Mouse (Mus musculus) hindbrain, embryonic 14.5 days (tissue): ENCODE measurements at regions not wholly inside any gene's neighbourhood (a gene's known extent, or its start where the extent isn't known, plus 50 kb on each side); places are given as distances from the start of the nearest gene placed in this dataset.

Experiments
- ATAC-seq: fragments of 200-750 bp; cut with Nextera tagmentation; 2 replicates; pipeline ENCODE4 v1.8.0; 2017; ENCODE audit warnings: moderate number of reproducible peaks, mild to moderate bottlenecking, moderate TSS enrichment, moderate library complexity; ENCODE audit not compliant: low FRiP score
- DNase-seq: peaks from one replicate; pipeline ENCODE4 v3.0.0-alpha.2; 2015; ENCODE audit warnings: low spot score
- H3K27ac ChIP-seq: fragments of 300-500 bp; sonication (generic); 2 replicates; pipeline ENCODE4 v1.5.1; 2014; ENCODE audit warnings: mild to moderate bottlenecking, moderate library complexity
- H3K27me3 ChIP-seq: fragments of 300-500 bp; sonication (generic); 2 replicates; pipeline ENCODE4 v1.6.1; 2014; ENCODE audit warnings: mild to moderate bottlenecking, low read length, mixed read lengths; ENCODE audit not compliant: control insufficient read depth, insufficient read depth
- H3K36me3 ChIP-seq: fragments of 300-500 bp; sonication (generic); replicated peaks from 2 replicates; pipeline ENCODE4 v1.6.1; 2014; ENCODE audit not compliant: control insufficient read depth, insufficient read depth
- H3K4me1 ChIP-seq: fragments of 300-500 bp; sonication (generic); replicated peaks from 2 replicates; pipeline ENCODE4 v1.6.1; 2014; ENCODE audit warnings: antibody characterized with exemption, low read length, mixed read lengths; ENCODE audit not compliant: control insufficient read depth, insufficient read depth
- H3K4me2 ChIP-seq: fragments of 300-500 bp; sonication (generic); replicated peaks from 2 replicates; pipeline ENCODE4 v1.6.1; 2014; ENCODE audit warnings: mild to moderate bottlenecking, moderate library complexity
- H3K4me3 ChIP-seq: fragments of 300-500 bp; sonication (generic); replicated peaks from 2 replicates; pipeline ENCODE4 v1.5.1; 2014; ENCODE audit warnings: mild to moderate bottlenecking, low read length
- H3K9ac ChIP-seq: fragments of 300-500 bp; sonication (generic); 2 replicates; pipeline ENCODE4 v1.6.1; 2014
- H3K9me3 ChIP-seq: fragments of 300-500 bp; sonication (generic); 2 replicates; pipeline ENCODE4 v1.6.1; 2016; ENCODE audit warnings: low read length; ENCODE audit not compliant: control insufficient read depth
- WGBS: fragments of 180-500 bp; shearing (Covaris S2); extraction: QIAGEN DNeasy Blood & Tissue Kit; methylation state at CpG from one replicate; pipeline ENCODE4 v1.1.7; 2014; 5-methylcytosine and 5-hydroxymethylcytosine counted together

DNA sequence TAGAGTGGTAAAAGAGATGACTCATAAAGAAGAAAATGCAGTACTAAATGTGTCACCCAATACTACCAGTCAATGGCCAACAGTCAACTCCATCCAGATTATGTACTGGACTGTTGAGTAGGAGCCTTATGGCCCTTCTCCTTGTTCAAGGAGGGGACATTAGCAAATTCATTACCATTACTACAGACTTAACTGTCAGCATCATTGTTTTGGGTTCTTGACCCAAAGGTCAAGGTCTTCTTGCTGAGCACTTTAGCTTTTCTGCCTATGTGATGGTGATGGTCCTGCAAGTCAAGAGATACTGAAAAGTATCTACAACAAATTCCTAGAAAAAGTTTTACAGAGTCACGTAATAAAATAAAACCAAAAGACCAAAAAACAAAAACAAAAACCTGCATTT is 1251.4 kb downstream of the Gm37988 start:
- no peaks in the 10 kb centered on the region for H3K36me3 ChIP-seq

GRCm38 (mm10) chr1:6076543-6076942 is 1268.9 kb downstream of the Gm37988 start:
- 52% methylated on average over 4 of the region's 4 CpGs for WGBS
- Histone ChIP-seq H3K9me3 (no peaks in the 10 kb centered on the region), H3K4me1 (no peaks in the 10 kb centered on the region), H3K4me3 (no peak overlapping the region), H3K36me3 (no peaks in the 10 kb centered on the region), H3K9ac (no peak overlapping the region), H3K4me2 (no peak overlapping the region), H3K27me3 (no peaks in the 10 kb centered on the region), H3K27ac (no peak overlapping the region)
- DNase-seq (no peak), ATAC-seq (no peak)

More for the DNA sequence above, 1251.4 kb downstream of the Gm37988 start:
- Histone ChIP-seq H3K4me1 (no peaks in the 10 kb centered on the region), H3K4me3 (no peak overlapping the region), H3K27ac (no peak overlapping the region), H3K9ac (no peak overlapping the region), H3K27me3 (no peaks in the 10 kb centered on the region), H3K9me3 (no peaks in the 10 kb centered on the region), H3K4me2 (no peak overlapping the region)
- DNase-seq (no peak), ATAC-seq (no peak)
- WGBS = 93% methylated on average over 1 of the region's 1 CpGs

GRCm38 (mm10) chr1:6081876-6082275 is 1274.2 kb downstream of the Gm37988 start:
- ATAC-seq (no peak), DNase-seq (no peak)
- Histone ChIP-seq H3K36me3 (no peaks in the 10 kb centered on the region), H3K4me2 (no peak overlapping the region), H3K9me3 (no peaks in the 10 kb centered on the region), H3K4me1 (no peaks in the 10 kb centered on the region), H3K4me3 (no peak overlapping the region), H3K27me3 (no peaks in the 10 kb centered on the region), H3K27ac (no peak overlapping the region), H3K9ac (no peak overlapping the region)
- 87% methylated on average over 2 of the region's 2 CpGs for WGBS

- Histone ChIP-seq H3K27me3 (no peaks in the 10 kb centered on the region), H3K9ac (no peak overlapping the region), H3K36me3 (no peaks in the 10 kb centered on the region), H3K9me3 (no peaks in the 10 kb centered on the region), H3K4me1 (no peaks in the 10 kb centered on the region), H3K4me2 (no peak overlapping the region), H3K27ac (no peak overlapping the region), H3K4me3 (no peak overlapping the region)
- WGBS = 87% methylated on average over 3 of the region's 3 CpGs
- no peak for ATAC-seq
- no peak for DNase-seq
Measured at GRCm38 (mm10) chr1:6094162-6094934, 1286.7 kb downstream of the Gm37988 start.

- Histone ChIP-seq H3K9me3 (no peaks in the 10 kb centered on the region), H3K36me3 (no peaks in the 10 kb centered on the region), H3K4me3 (no peak overlapping the region), H3K9ac (no peak overlapping the region), H3K27me3 (no peaks in the 10 kb centered on the region), H3K4me1 (no peaks in the 10 kb centered on the region), H3K4me2 (no peak overlapping the region), H3K27ac (no peak overlapping the region)
- DNase-seq (no peak), ATAC-seq (no peak)
- WGBS = 43% methylated on average over 1 of the region's 1 CpGs
Measured at GRCm38 (mm10) chr1:6117557-6117956, 1309.9 kb downstream of the Gm37988 start.

DNA sequence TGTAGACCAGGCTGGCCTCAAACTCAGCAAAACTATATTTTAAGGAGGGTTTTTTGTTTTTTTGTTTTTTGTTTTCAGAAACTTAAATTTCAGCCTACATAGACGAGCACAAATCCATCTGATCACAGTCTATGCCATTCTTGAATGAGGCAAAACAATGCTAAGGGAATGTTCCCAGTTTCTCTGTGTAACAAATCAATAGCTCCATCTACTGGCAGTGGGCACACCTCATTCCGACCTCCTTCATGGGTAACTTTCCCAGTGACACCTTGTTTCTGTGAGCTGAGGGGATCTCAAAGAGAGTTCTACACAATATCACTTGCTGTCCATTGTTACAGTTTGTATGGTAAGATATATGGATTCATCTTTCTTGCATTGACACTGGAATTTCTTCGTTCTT is 1327.4 kb downstream of the Gm37988 start:
- Histone ChIP-seq H3K36me3 (no peaks in the 10 kb centered on the region), H3K9me3 (no peaks in the 10 kb centered on the region), H3K4me3 (no peak overlapping the region), H3K9ac (no peak overlapping the region), H3K27me3 (no peaks in the 10 kb centered on the region), H3K4me2 (no peak overlapping the region), H3K27ac (no peak overlapping the region), H3K4me1 (no peaks in the 10 kb centered on the region)
- DNase-seq (peak; percentile 66), ATAC-seq (no peak)
- 18% methylated on average over 3 of the region's 3 CpGs for WGBS

DNA sequence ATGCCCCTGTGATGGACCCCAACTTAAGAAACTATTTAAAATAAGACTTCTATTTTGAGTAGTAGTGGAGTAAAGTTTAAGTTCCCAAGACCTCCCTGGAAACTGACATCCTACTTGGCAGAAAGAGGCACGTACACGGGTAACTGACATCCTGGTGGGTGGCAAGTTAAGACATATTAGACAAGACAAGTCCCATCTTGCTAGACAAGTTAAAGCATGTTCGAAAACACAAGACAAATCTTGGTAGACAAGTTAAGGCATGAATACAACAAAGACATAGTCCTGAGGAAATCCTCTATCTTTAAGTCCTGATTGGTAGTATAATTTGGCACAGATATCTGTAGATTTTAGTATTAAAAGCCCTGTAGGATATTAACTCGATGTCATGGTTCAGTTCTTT is 1332.6 kb downstream of the Gm37988 start:
- DNase-seq (no peak), ATAC-seq (no peak)
- H3K4me2 ChIP-seq = no peak overlapping the region
- H3K9me3 ChIP-seq = no peaks in the 10 kb centered on the region
- no peaks in the 10 kb centered on the region for H3K4me1 ChIP-seq
- no peak overlapping the region for H3K4me3 ChIP-seq
- no peaks in the 10 kb centered on the region for H3K36me3 ChIP-seq
- H3K27me3 ChIP-seq = no peaks in the 10 kb centered on the region
- no peak overlapping the region for H3K27ac ChIP-seq
- H3K9ac ChIP-seq = no peak overlapping the region
- WGBS = 86% methylated on average over 4 of the region's 4 CpGs

DNA sequence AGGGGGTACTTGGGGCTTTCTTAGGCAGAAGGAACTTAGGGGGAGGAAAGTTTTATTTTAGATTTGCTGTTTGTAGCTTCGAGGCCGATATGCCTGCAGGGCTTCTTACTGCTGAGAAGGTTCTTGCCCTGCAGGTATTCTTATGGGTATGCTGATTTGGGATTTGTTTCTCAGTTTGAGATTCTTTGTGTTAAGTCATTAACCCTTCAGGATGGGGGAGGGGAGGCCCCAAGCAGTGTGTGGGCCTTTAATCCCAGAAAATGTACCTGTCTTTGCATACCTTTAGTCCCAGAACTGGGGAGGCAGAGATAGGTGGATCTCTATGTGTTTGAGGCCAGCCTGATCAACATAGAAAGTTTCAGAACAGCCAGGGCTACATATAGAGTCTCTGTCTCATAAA is 1335.1 kb downstream of the Gm37988 start:
- no peak overlapping the region for H3K27ac ChIP-seq
- H3K4me2 ChIP-seq = no peak overlapping the region
- H3K27me3 ChIP-seq = no peaks in the 10 kb centered on the region
- DNase-seq (no peak), ATAC-seq (no peak)
- no peaks in the 10 kb centered on the region for H3K9me3 ChIP-seq
- no peak overlapping the region for H3K4me3 ChIP-seq
- WGBS = 24% methylated on average over 2 of the region's 2 CpGs
- no peaks in the 10 kb centered on the region for H3K4me1 ChIP-seq
- H3K36me3 ChIP-seq = no peaks in the 10 kb centered on the region
- no peak overlapping the region for H3K9ac ChIP-seq

- H3K9ac ChIP-seq = no peak overlapping the region
- H3K4me1 ChIP-seq = no peaks in the 10 kb centered on the region
- H3K36me3 ChIP-seq = no peaks in the 10 kb centered on the region
- no peaks in the 10 kb centered on the region for H3K27me3 ChIP-seq
- WGBS = 74% methylated on average over 1 of the region's 1 CpGs
- H3K4me3 ChIP-seq = no peak overlapping the region
- H3K9me3 ChIP-seq = no peaks in the 10 kb centered on the region
- H3K4me2 ChIP-seq = no peak overlapping the region
- H3K27ac ChIP-seq = no peak overlapping the region
- ATAC-seq (no peak), DNase-seq (no peak)
Measured at GRCm38 (mm10) chr1:6143891-6144290, 1336.2 kb downstream of the Gm37988 start.

GRCm38 (mm10) chr1:6152436-6152835 is 1344.7 kb downstream of the Gm37988 start:
- no peaks in the 10 kb centered on the region for H3K4me1 ChIP-seq
- no peaks in the 10 kb centered on the region for H3K27me3 ChIP-seq
- no peak overlapping the region for H3K27ac ChIP-seq
- no peak for ATAC-seq
- no peak overlapping the region for H3K4me2 ChIP-seq
- H3K9ac ChIP-seq = no peak overlapping the region
- H3K4me3 ChIP-seq = no peak overlapping the region
- H3K36me3 ChIP-seq = no peaks in the 10 kb centered on the region
- DNase-seq = no peak
- 39% methylated on average over 3 of the region's 3 CpGs for WGBS
- no peaks in the 10 kb centered on the region for H3K9me3 ChIP-seq
